Mouse (Mus musculus) cerebellum, adult 2 months (tissue): Measurements from ENCODE around the gene Lat.

Experiments used
- CTCF ChIP-seq: fragments of 200-500 bp; IDR thresholded peaks from 2 replicates; pipeline ENCODE4 v1.5.1; 2011; ENCODE audit warnings: low read depth, mild to moderate bottlenecking, control low read depth, low read length, moderate library complexity, borderline replicate concordance; ENCODE audit not compliant: insufficient read depth
- POLR2A ChIP-seq: fragments of 200-500 bp; IDR thresholded peaks from 2 replicates; pipeline ENCODE4 v1.6.1; 2011; ENCODE audit warnings: low read length, control low read depth, borderline replicate concordance; ENCODE audit not compliant: insufficient read depth

GRCm38 (mm10) chr7:126350748-126351418 lies 18.5 kb downstream of the Lat start:
- no peak for TF ChIP-seq POLR2A
- TF ChIP-seq CTCF = no peak
